Mouse (Mus musculus) liver, embryonic 15.5 days (tissue): Measurements from ENCODE around the gene Rnase1. TPM values are rescaled to one million over a fixed set of nuclear protein-coding genes. Genes with fewer than 3 reads are reported as not detected.
"Not testable (repeated sequence)": the region's sequence is repeated elsewhere in the genome, so short reads cannot be mapped to it uniquely, and the experiment has no call there.

Experiments used
- ATAC-seq: fragments of 200-750 bp; cut with Nextera tagmentation; 2 replicates; pipeline ENCODE4 v1.8.0; 2017; ENCODE audit warnings: moderate number of reproducible peaks, mild to moderate bottlenecking, moderate library complexity; ENCODE audit not compliant: insufficient read depth
- H3K27ac ChIP-seq: fragments of 300-500 bp; sonication (generic); replicated peaks from 2 replicates; pipeline ENCODE4 v1.5.1; 2015; ENCODE audit warnings: mild to moderate bottlenecking, inconsistent platforms
- H3K27me3 ChIP-seq: fragments of 300-500 bp; sonication (generic); 2 replicates; pipeline ENCODE4 v1.6.1; 2015; ENCODE audit warnings: mild to moderate bottlenecking, inconsistent platforms
- H3K36me3 ChIP-seq: fragments of 300-500 bp; sonication (generic); replicated peaks from 2 replicates; pipeline ENCODE4 v1.6.1; 2015; ENCODE audit warnings: moderate library complexity, mild to moderate bottlenecking, inconsistent platforms
- H3K4me1 ChIP-seq: fragments of 300-500 bp; sonication (generic); replicated peaks from 2 replicates; pipeline ENCODE4 v1.6.1; 2015; ENCODE audit warnings: inconsistent platforms
- H3K4me2 ChIP-seq: fragments of 300-500 bp; sonication (generic); 2 replicates; pipeline ENCODE4 v1.6.1; 2015; ENCODE audit warnings: moderate library complexity, mild to moderate bottlenecking, inconsistent platforms
- H3K4me3 ChIP-seq: fragments of 300-500 bp; sonication (generic); replicated peaks from 2 replicates; pipeline ENCODE4 v1.5.1; 2015; ENCODE audit warnings: mild to moderate bottlenecking, inconsistent platforms
- H3K9ac ChIP-seq: fragments of 300-500 bp; sonication (generic); 2 replicates; pipeline ENCODE4 v1.6.1; 2015; ENCODE audit warnings: moderate library complexity, mild to moderate bottlenecking, inconsistent platforms
- H3K9me3 ChIP-seq: fragments of 300-500 bp; sonication (generic); replicated peaks from 2 replicates; pipeline ENCODE4 v1.6.1; 2016; ENCODE audit warnings: inconsistent platforms
- WGBS: fragments of 180-500 bp; shearing (Covaris S2); methylation state at CpG from one replicate; pipeline ENCODE4 v1.1.7; 2015; ENCODE audit warnings: mixed read lengths; ENCODE audit not compliant: insufficient replicate concordance; 5-methylcytosine and 5-hydroxymethylcytosine counted together
- polyA plus RNA-seq: library from polyadenylated mRNA; unstranded; fragments of >200 nt; fragmentation: Nextera tagmentation; extraction: Ambion mirVana; gene quantifications from 2 replicates; pipeline ENCODE4 v1.2.1, GENCODE M21; 2015

Gene Rnase1
- 0.12 and 0.39 TPM in 2 replicates for polyA plus RNA-seq

GRCm38 (mm10) chr14:51146685-51147084 is at the start of gene Rnase1:
Gene Rnase1 (minus strand): TSS chr14:51146785.
- Histone ChIP-seq H3K36me3 (no peaks in the 10 kb centered on the region), H3K27me3 (no peaks in the 10 kb centered on the region), H3K9me3 (no peaks in the 10 kb centered on the region), H3K4me2 (no peak within 1 kb of the TSS), H3K9ac (peak within 1 kb of the TSS; percentile 18; the same call in 1 of the 2 replicates), H3K4me3 (no peak within 1 kb of the TSS), H3K4me1 (peaks cover 96% of the 10 kb centered on the region), H3K27ac (peak within 1 kb of the TSS; percentile 89)
- 56% methylated on average over 2 of the region's 2 CpGs for WGBS
- ATAC-seq, result no peak

DNA sequence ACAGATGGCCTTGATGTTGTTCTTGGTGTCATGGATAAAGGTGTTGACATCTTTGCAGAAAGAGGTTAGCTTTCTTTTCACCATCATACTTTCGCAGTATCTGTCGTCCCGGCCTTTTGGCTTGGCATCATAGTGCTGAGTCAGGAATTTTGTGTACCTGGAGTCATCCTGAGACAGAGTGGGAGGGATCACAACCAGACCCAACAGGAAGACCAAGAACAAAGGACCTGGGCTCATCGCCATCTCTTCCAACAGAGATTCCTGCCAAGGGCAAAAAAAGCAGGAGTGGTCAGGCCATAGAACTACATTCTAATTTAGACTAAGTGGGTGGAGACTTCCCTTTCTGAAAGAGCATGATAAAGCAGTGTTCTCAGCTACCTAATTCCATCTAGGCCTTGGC is 49.1 kb upstream of the Rnase1 start:
- no peaks in the 10 kb centered on the region for H3K36me3 ChIP-seq
- no peaks in the 10 kb centered on the region for H3K27me3 ChIP-seq
- no peak overlapping the region for H3K27ac ChIP-seq
- no peak overlapping the region for H3K4me3 ChIP-seq
- H3K9ac ChIP-seq, result no peak overlapping the region
- ATAC-seq, result no peak
- no peaks in the 10 kb centered on the region for H3K9me3 ChIP-seq
- H3K4me2 ChIP-seq, result no peak overlapping the region
- H3K4me1 ChIP-seq, result no peaks in the 10 kb centered on the region
- 80% methylated on average over 4 of the region's 4 CpGs for WGBS

DNA sequence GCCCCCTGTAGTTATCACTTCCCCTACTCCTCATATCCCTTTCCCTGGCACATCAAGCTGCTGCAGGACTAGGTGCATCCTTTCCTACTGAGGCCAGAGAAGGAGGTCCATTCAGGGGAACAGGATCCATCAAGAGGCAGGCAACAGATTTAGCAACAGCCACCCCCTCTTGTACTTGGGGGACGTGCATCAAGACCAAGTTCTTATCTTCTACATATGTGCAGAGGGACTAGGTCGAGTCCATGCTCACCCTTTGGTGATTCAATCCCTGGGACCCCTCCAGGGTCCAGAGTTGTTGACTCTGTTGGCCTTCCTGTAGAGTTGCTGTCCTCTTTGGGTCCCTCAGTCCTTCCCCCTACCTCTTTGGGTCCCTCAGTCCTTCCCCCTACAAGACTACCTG is 34.5 kb upstream of the Rnase1 start:
- 59% methylated on average over 2 of the region's 2 CpGs for WGBS
- not testable (repeated sequence) for H3K4me2 ChIP-seq, H3K27me3 ChIP-seq, H3K9me3 ChIP-seq, H3K27ac ChIP-seq, H3K4me3 ChIP-seq, H3K36me3 ChIP-seq, H3K4me1 ChIP-seq, H3K9ac ChIP-seq, ATAC-seq

DNA sequence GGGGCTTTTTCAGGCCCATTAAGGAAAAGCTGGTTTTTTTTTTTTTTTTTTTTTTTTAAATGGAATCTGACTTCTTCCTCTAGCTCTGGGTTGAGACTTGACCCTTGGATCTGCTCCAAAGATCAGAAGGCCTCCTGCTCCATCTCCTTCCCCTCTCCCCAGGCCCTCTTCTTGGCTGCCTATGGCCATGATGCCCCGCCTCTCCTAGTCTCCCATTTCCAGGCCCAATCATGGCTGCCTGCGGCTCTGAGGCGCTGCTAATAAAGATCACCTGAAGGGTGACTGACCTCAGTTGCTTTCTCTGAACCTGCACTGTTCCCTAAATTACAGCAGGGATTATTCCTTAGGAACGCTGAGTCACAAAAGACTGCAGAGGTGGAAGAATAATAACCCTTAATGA is 27.3 kb upstream of the Rnase1 start:
- Histone ChIP-seq H3K9ac (no peak overlapping the region), H3K27ac (no peak overlapping the region), H3K9me3 (no peaks in the 10 kb centered on the region), H3K36me3 (no peaks in the 10 kb centered on the region), H3K4me3 (no peak overlapping the region), H3K4me1 (peaks cover 4% of the 10 kb centered on the region; the same call in 1 of the 2 replicates), H3K4me2 (no peak overlapping the region), H3K27me3 (no peaks in the 10 kb centered on the region)
- 77% methylated on average over 4 of the region's 4 CpGs for WGBS
- no peak for ATAC-seq

DNA sequence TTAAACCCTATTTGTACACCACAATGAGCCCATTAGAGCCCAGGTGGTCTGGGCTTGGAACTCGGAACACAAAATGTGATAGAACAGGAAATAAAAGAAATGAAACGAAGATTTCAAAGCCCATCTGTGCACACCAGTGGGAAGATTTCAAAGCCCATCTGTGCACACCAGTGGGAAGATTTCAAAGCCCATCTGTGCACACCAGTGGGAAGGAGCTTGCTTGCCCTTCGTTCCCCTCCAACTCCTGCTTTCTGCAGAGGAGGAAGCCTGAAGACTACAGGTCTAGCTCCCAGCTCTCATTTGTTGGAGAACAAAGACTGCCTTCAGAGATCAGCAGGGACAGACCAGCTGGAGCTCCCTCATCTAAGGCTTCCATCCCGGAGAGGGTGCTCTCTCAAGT is 26.4 kb upstream of the Rnase1 start:
- H3K4me3 ChIP-seq, ATAC-seq, H3K27me3 ChIP-seq, H3K36me3 ChIP-seq, H3K27ac ChIP-seq, H3K9me3 ChIP-seq, H3K4me2 ChIP-seq, H3K9ac ChIP-seq, H3K4me1 ChIP-seq: not testable (repeated sequence)
- WGBS, result 50% methylated on average over 4 of the region's 4 CpGs

- not testable (repeated sequence) for H3K4me3 ChIP-seq, H3K9ac ChIP-seq, H3K27ac ChIP-seq, ATAC-seq, H3K4me2 ChIP-seq, H3K9me3 ChIP-seq, H3K36me3 ChIP-seq, H3K27me3 ChIP-seq, H3K4me1 ChIP-seq
- WGBS, result 31% methylated on average over 9 of the region's 9 CpGs
Observed at GRCm38 (mm10) chr14:51172095-51172865, 25.7 kb upstream of the Rnase1 start.

DNA sequence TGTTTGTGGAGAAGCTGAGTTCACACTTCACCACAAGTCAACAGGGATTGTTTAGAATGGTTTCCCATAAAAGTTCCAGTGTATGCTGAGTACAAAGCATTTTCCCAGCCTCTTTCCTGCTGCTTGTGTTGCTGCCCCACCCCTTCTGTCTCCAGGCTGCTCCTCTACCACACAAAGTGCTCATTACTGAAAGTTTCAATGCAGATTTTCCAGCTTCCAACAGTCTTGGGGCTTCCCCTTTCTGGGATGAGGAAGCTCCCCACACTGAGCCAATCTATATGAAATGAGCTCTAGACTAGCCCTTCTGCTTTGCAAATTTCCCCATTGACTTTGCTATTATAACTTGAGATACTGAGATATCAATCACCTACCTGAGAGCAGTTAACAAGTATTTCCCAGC is 19.5 kb upstream of the Rnase1 start:
- Histone ChIP-seq H3K4me1 (peaks cover 8% of the 10 kb centered on the region; the same call in 1 of the 2 replicates), H3K27me3 (no peaks in the 10 kb centered on the region), H3K36me3 (no peaks in the 10 kb centered on the region), H3K9ac (no peak overlapping the region), H3K4me2 (no peak overlapping the region), H3K9me3 (no peaks in the 10 kb centered on the region), H3K27ac (no peak overlapping the region), H3K4me3 (no peak overlapping the region)
- ATAC-seq, result no peak

DNA sequence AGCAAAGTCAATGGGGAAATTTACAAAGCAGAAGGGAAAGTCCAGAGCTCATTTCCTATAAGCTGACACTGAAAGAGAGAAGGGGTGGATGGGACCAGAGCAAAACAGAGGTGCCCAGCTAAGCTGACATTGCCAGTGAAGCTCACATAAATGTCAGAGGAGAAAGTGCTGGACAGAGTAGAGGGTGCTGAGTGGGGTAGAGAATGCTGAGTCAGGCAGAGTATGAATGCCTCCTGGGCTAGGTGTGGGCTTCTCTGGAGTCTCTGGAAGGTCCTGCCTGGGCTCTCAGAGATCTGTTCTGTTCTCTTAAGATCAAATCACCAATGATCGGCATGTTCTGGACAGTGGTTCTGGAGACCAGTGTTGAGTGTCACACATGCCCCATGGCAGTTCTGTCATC is 18.9 kb upstream of the Rnase1 start:
- Histone ChIP-seq H3K9ac (no peak overlapping the region), H3K36me3 (no peaks in the 10 kb centered on the region), H3K27ac (no peak overlapping the region), H3K4me3 (no peak overlapping the region), H3K4me1 (peaks cover 8% of the 10 kb centered on the region; the same call in 1 of the 2 replicates), H3K4me2 (no peak overlapping the region), H3K27me3 (no peaks in the 10 kb centered on the region), H3K9me3 (no peaks in the 10 kb centered on the region)
- 68% methylated on average over 1 of the region's 1 CpGs for WGBS
- no peak for ATAC-seq

DNA sequence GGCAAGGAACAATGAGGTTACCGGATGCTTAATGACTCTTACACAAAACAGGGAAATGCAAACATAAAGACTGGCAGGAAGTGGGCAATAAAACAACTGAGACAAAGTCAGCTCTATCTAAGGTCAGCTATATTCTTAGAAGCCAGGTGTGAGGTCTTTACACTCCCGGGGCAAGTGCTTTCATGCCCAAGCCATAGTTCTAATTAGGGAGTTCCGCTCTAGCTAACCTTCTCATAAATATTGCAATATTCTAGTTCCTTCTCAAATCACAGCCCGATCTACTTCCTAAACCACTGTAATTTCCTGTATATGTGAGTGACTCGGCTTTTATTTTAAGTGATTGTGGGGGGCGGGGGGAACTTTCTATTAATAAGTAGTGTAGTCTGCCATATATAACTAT is 16.7 kb upstream of the Rnase1 start:
- H3K4me3 ChIP-seq, H3K9ac ChIP-seq, H3K4me2 ChIP-seq, H3K27ac ChIP-seq, H3K27me3 ChIP-seq, ATAC-seq, H3K9me3 ChIP-seq, H3K36me3 ChIP-seq: not testable (repeated sequence)
- H3K4me1 ChIP-seq, result peaks cover 12% of the 10 kb centered on the region
- WGBS, result 66% methylated on average over 6 of the region's 6 CpGs

GRCm38 (mm10) chr14:51161976-51162375 is 15.4 kb upstream of the Rnase1 start, which contains the start of gene Rnase2b:
Gene Rnase2b (plus strand): TSS chr14:51162260.
- H3K36me3 ChIP-seq, H3K4me2 ChIP-seq, H3K9me3 ChIP-seq, H3K9ac ChIP-seq, H3K4me3 ChIP-seq, ATAC-seq, H3K27ac ChIP-seq, H3K27me3 ChIP-seq: not testable (repeated sequence)
- peaks cover 17% of the 10 kb centered on the region for H3K4me1 ChIP-seq
- WGBS, result 81% methylated on average over 3 of the region's 3 CpGs

- ATAC-seq, result no peak
- Histone ChIP-seq H3K36me3 (no peaks in the 10 kb centered on the region), H3K27me3 (no peaks in the 10 kb centered on the region), H3K9me3 (no peaks in the 10 kb centered on the region), H3K4me3 (no peak overlapping the region), H3K4me1 (peaks cover 31% of the 10 kb centered on the region), H3K27ac (no peak overlapping the region), H3K9ac (no peak overlapping the region), H3K4me2 (no peak overlapping the region)
- 58% methylated on average over 1 of the region's 1 CpGs for whole genome bisulfite sequencing
Observed at GRCm38 (mm10) chr14:51157072-51157471, 10.5 kb upstream of the Rnase1 start.

GRCm38 (mm10) chr14:51156736-51157068 is 10.1 kb upstream of the Rnase1 start:
- H3K27me3 ChIP-seq, result no peaks in the 10 kb centered on the region
- no peaks in the 10 kb centered on the region for H3K9me3 ChIP-seq
- ATAC-seq, result no peak
- peaks cover 35% of the 10 kb centered on the region for H3K4me1 ChIP-seq
- H3K9ac ChIP-seq, result no peak overlapping the region
- H3K4me3 ChIP-seq, result no peak overlapping the region
- no peak overlapping the region for H3K27ac ChIP-seq
- H3K4me2 ChIP-seq, result no peak overlapping the region
- H3K36me3 ChIP-seq, result no peaks in the 10 kb centered on the region
- WGBS, result 55% methylated on average over 4 of the region's 4 CpGs
